Mouse (Mus musculus) left cerebral cortex, postnatal 25 days (tissue): ENCODE data around the gene Hmgcs1. TPM values are rescaled to one million over a fixed set of nuclear protein-coding genes. Genes with fewer than 3 reads are reported as not detected.

Experiments
- DNase-seq, 2 experiments: peaks; one replicate each; pipeline ENCODE4 v3.0.0; 2022; ENCODE audit warnings: low spot score in 2 of 2, mixed read lengths in 1 of 2
- intact Hi-C: fragments of 180-260 bp; cut with DNase I; formaldehyde crosslinking; loops from one replicate; pipeline ENCODE4 v1.15.1; 2025
- total RNA-seq, 2 experiments: library from RNA; stranded (reverse); gene quantifications; 2 replicates each; pipeline ENCODE4 v1.2.3; 2021

Hmgcs1 gene
- total RNA-seq, 2 experiments from 2014 or later: 301 to 304 TPM

DNA sequence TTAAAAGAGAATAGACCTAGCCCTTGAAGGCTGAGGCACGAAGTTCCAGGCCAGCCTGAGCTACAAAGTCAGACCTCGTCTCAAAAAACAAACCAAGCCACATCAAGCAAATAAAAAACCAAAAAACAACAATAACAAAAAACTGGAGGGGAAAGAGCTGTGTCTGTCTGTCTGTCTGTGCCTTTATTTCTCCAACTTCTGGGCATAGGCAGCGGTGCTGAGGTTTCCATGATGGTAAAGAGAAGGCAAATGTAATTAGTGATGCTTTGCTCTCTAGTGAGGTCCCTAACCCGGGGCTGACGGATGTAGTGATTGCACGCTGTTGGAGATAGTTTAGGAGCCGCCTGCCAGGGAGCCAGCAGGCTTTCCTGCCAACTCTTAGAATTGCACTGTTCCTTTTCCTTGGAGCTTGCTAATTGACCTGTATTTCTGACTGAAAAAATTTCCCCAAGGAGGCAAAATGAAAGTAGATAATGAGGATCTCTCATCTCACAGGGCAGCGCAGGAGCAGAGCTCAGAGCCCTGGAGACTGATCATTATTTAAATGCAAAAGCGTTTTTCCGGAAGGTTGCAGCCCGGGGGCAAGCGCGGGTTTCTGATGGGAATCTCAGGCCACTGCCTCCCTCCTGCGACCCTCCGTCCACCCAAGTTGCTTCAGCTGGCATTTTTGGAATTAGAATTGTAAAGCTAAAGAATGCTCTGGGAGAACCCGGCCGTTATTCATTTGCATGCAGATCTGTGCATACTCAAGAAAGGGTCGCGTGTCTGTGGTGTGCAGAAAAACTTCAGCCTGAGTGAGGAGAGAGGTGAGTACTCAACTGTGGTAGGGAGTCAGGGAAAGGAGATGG lies 51.4 kb downstream of the Hmgcs1 start:
- peak in 1 of 2 experiments; percentile 31 for DNase-seq
- intact Hi-C loops: loop anchor here (2.0 kb wide), 1 partner anchor 49 kb away; the partner anchor contains the start of gene Zfp131

DNA sequence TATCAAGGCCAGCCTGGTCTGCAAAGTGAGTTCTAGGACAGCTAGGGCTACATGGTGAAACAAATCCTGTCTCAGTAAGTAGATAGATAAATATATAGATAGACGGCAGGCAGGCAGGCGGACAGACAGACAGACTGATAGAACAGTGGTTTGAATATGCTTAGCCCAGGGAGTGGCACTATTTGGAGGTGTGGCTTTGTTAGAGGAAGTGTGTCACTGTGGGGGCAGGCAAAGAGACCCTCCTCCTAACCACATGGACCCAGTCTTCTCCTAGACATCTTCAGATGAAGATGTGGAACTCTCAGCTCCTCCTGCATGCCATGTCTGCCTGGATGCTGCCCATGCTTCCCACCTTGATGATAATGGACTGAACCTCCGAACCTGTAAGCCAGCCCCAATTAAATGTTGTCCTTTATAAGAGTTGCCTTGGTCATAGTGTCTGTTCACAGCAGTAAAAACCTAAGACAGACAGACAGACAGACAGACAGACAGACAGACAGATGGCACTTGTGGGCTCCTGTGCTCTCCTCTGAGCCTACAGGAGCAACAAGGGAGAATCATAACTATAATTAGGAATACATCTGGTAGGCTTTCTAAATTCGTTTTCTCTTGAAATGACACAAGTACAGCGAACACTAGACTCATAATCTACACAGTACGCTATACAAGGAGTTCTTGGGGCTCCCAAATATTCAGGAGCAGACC lies 52.7 kb downstream of the Hmgcs1 start:
- DNase-seq: peak; percentile 43 to 51
- intact Hi-C loops: loop anchor here (2.0 kb wide), 1 partner anchor 48 kb away; the partner anchor contains the start of gene Zfp131

DNA sequence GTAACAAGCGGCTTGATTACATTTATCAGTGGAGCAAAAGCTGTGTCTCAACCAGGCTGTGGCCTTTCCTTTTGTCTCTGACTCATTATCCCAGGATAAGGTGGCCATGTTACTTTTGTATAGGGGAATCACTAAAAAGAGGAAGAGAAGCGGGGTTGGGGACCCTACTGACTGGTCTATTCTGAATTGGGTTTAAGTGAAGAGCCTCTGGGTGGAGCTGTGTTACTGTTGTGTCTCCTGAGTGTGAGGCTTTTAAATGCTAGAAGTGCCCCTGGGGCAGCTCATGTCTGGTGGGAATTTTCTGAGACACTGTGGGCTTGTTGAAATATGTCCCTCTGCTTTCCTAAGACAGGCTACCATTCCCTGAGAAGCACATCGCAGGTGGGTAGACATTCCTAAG lies 53.3 kb downstream of the Hmgcs1 start:
- DNase-seq: no peak
- intact Hi-C loops: loop anchor here (2.0 kb wide), 1 partner anchor 47 kb away; the partner anchor contains the start of gene Zfp131

DNA sequence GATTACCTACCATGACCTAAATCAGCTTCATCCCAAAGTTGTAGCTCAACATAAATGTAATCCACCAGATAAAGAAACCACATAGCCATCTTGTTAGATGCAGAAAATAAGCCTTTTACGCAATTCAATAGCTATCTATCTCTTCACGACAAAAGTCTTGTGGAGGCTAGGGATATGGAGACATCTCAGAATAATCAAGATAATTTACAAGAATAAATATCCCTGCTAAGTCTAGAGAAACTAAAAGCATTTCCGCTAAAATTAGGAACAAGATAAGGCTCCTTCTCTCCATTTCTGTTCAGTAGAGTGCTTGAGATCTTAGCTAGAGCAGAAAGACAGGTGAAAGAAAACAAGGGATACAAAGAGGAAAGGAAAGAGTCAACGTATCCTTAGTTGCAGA lies 56.8 kb downstream of the Hmgcs1 start:
- no peak for DNase-seq
- intact Hi-C loops: no loop called here

DNA sequence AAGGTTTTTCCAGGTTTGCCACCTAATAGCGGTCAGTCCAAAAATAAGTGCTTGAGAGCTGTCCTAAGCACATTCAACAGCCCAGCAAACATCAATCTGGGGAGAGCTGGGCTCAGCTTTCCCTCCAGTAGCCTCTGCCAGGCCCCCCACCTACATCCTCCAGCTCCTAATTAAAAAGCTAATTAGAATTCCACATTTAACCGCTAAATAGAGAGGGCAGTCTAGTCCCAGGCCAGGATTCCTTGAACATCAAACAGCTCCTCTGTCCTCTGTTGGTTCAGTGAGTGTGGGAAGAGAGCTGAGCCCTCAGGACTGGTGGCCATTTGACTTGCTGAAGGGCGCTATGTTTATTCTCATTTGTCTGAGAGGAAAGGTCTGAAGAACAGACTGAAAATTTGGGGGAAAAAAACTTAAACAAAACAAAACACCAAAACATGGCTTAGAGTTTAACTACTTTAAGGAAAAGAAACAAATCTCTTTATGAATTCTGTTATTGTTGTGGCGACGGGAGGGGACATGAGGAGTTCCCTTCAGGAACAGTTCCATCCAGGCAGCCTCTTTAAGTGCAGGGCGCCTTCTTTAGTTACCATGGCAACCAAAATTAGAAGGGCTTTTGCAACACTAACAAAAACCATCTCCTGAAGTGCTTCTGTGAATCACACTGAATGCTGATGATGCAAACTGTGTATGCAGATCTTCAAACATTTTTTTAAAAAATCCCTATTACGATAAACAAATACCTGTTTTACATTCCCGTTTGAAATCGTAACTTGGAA lies 63.9 kb downstream of the Hmgcs1 start:
- DNase-seq: peak; percentile 30 to 78
- intact Hi-C loops: loop anchor here (2.0 kb wide), 1 partner anchor 37 kb away; the partner anchor contains the start of gene Zfp131

DNA sequence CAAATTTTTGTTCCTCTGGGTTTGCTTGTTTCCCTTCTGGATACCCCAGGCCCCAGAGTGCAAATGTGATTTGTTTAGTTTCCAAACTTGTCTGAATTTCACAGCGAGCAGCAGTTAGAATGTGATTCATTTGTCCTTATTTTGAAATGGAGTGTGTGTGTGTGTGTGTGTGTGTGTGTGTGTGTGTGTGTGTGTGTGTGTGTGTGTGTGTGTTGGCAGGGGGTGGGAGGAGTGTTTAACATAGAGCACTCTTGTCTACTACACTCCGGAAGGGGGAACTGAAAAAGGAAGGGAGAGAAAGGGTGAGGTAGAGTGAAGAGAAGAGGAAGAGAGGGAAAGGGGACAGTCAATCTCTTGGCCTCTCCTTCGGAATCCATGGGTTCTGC lies 64.4 kb downstream of the Hmgcs1 start:
- peak in 1 of 2 experiments; percentile 64 for DNase-seq
- intact Hi-C loops: loop anchor here (2.0 kb wide), 1 partner anchor 36 kb away; the partner anchor contains the start of gene Zfp131

DNA sequence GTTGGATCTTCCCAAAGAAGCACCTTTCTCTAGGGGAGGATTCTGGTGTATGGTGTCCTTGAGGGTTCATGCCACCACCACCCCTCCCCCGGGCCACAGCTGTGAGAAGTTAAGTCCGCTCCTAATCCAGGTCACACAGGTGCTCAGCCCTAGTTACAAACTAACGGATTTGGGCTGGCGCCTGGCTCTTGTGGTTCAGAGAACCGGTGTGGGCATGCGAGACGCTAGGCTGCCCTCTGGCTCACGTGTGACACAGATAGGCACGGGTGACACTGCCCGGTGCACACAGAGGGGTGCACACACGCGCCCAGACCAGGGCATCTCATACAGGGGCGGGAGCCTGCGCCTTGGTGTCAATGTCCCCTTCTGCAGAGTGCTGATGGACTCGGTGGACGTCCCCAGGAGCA lies 65.0 kb downstream of the Hmgcs1 start:
- intact Hi-C loops: loop anchor here (2.0 kb wide), 1 partner anchor 36 kb away; the partner anchor contains the start of gene Zfp131
- DNase-seq: peak; percentile 35 to 36

DNA sequence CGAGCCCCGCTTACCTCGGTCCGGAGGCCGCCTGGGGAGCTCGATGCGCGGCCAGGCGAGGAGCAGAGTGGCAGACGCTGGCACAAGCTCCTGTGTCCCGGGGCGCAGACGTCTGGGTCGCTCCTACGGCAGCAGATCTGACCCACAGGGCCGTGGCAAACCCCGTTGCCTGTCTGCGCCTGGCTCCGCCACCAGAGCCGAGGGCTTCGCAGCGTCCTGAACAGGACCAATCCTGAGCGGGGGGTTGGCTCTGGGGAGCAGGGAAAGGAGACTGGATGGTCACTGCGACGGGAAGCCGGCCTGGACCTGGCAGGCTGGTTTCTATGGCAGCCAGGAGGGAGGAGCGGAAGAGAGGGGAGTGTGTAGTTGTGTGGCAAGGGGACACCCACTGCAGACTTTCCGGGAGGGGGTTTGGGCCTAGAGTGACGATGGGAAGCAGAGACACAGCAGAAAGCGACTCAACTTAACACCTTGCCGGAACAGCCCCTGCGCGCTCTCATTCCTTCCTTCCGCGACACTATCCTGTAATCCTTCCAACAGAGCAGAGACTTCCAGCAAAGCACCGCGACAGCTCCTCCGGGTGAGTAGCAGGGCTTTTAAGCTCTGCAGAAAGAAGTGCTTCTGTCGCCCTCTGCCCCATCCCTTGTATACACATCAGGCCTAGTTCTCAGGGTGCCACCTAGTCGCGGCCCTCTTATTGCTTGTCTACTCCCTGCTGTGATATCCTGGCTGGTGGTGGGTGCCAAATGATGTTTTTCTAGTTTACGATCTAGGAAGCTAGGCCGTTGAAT lies 65.7 kb downstream of the Hmgcs1 start, which contains the start of gene Nim1k:
TSS of gene Nim1k (minus strand) at position 202 of the 791 bp plus-strand sequence.
- intact Hi-C loops: loop anchor here (2.0 kb wide), 1 partner anchor 35 kb away; the partner anchor contains the start of gene Zfp131

DNA sequence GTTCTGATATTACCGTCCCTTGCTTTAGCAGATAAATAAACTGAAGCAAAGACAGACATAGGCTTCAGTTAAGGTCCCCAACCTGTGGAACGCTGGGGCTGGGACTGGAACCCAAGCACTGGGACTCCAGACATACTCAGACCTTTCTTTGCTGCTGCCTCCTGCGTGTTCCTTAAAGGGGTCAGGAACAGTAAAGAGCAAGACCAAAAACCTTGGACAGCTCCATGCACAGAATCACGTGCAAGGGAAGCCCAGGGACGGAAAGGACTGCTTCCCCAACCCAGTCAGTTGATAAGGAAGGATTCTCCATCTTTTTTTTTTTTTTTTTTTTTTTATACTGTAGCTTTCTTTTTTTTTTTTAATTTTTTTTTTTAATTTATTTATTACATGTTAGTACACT lies 66.7 kb downstream of the Hmgcs1 start:
- no peak for DNase-seq
- intact Hi-C loops: no loop called here

More for the DNA sequence above, 65.7 kb downstream of the Hmgcs1 start, which contains the start of gene Nim1k:
- DNase-seq: peak; percentile 82 to 89

Other genes with a start within 250 kb of the Hmgcs1 start
- 10 to 100 TPM; 20.8 to 24.2 TPM for gene 4833420G17Rik, start 227.6 kb upstream of the Hmgcs1 start, total RNA-seq
- gene Tmem267, start 202.3 kb upstream of the Hmgcs1 start, total RNA-seq: 10 to 100 TPM; 24.9 to 28.0 TPM
- 1 to 10 TPM; 2.6 to 3.7 TPM for gene 3110070M22Rik, start 202.0 kb upstream of the Hmgcs1 start, total RNA-seq
- gene Ccl28, start 66.6 kb upstream of the Hmgcs1 start, total RNA-seq: 1 to 10 TPM; 1.0 to 1.1 TPM
- gene Nim1k, start 65.5 kb downstream of the Hmgcs1 start, total RNA-seq: 10 to 100 TPM; 13.6 to 16.3 TPM
- gene Zfp131, start 100.5 kb downstream of the Hmgcs1 start, total RNA-seq: 10 to 100 TPM; 44.2 to 48.2 TPM
- gene AF067063, start 139.8 kb downstream of the Hmgcs1 start, total RNA-seq: not detected
- not detected for gene D13Ertd608e, start 145.6 kb downstream of the Hmgcs1 start, total RNA-seq
- not detected for gene Tcstv1, start 204.4 kb downstream of the Hmgcs1 start, total RNA-seq
- not detected for gene Gm21761, start 238.9 kb downstream of the Hmgcs1 start, total RNA-seq